Mouse (Mus musculus) skeletal muscle tissue, adult 2 months (tissue): ENCODE measurements around the gene Gm21983.

ENCODE experiments used
- DNase-seq: peaks from one replicate; pipeline ENCODE4 v3.0.0-alpha.2; 2012; ENCODE audit warnings: low read depth, low spot score

Gm21983 gene

GRCm38 (mm10) chr7:27185986-27186385, 5.1 kb upstream of the Gm21983 start:
- no peak for DNase-seq

DNA sequence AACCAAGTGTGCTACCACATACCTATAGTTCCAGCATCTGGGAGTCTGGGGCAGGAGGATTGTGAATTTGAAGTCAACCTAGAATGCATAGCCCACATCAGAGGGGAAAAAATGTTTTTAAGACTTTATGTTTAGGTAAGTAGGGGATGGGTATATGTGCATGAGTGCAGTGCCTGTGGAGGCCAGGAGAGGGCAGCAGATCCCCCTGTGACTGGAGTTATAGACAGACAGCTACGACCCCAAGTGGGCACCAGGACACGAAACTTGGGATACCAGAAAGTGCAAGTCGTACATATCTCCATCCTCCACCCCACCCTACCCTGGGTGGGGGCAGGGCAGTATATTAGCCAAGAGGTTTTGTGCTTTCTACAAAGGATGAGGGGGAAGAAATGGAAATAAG, 4.1 kb upstream of the Gm21983 start:
- no peak for DNase-seq

GRCm38 (mm10) chr7:27182498-27182897, 1.6 kb upstream of the Gm21983 start:
- DNase-seq, result no peak

DNA sequence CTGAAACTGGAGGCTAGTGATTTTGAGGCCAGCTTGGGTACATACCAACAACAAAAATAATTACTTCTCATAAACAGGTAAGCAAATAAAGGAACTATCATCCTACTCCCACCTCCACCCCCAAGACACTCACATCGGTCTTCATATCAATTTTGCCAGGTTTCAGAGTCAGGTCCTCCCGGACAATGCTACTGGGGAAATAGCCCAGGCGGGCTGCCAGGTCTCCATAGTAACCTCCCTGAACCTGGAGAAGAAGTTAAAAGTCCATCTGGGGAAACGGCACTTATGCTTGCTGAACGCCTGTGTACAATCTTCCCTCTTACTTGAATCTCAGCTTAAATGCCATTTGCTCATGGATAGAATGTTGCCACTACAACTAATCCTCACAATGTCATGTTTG, 850 bp downstream of the Gm21983 start:
- DNase-seq, result no peak

DNA sequence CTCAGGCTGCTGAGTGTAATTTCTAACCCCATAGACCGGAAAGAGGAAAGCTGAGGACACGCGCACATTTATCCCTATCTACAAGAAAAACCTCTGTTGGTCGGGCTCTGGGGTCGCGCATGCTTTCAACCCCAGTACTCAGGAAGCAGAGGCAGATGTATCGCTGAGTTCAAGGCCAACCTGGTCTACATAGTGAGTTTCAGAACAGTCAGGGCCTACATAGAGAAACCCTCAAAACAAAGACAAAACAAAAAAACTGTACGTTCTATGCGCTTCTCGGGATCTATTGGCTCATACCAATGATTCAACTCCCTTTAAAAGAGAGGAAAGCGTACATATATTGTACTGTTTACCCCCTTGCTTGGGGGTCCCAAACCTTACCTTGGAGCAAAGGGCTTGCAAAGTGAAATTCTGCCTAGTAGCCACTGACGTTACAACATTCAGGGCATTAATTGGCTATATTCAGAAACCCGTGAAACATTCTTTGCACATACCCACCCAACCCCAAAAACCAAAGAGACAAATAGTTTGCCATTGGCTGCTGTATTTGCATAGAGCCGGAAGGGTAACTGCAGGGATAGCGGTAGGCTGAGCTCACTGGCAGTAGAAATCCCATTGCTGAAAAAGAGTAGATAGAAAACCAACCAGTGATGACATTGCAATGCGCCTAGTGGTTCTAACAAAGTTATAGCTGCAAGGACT, 1.5 kb downstream of the Gm21983 start:
- DNase-seq, result no peak

GRCm38 (mm10) chr7:27178324-27179216, 2.3 kb downstream of the Gm21983 start, which contains the start of gene Rab4b:
Gene Rab4b (minus strand): TSS chr7:27178896.
- DNase-seq, result peak; percentile 99

DNA sequence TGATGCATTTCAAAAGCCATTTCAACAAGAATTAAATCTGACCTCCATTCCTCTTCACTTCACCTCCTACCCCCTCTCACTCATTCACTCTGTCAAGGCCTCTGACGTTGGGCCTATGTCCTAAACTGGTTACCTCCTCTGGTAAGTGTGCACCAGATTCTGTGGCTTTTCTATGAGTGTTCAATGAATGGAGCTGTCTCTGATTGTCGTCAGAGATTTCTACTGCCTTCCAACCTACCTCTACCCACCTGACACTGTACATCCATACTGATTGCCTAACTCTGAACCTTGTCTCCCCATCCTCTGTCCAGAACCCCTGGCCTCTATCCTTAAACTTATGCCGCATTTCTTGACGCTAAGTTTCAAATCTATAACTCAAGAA, 3.0 kb downstream of the Gm21983 start:
- no peak for DNase-seq

DNA sequence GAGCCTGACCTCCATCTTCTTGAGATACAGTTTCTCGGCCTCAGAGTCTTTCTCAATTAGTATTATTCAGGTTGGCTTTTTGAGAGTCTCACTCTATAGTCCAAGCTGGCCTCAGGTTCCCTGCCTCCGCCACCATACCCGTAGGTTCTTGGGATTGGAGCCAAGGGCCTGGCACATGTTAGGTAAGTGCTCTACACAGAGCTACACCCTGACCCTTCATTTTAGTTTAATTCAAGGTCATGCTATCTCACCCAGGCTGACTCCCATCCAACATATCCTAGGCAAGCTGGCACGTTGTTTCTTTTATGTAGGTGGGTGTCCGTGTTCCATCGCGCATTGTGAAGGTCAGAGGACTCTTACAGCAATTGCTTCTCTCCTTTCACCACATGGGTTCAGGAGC, 6.0 kb downstream of the Gm21983 start:
- no peak for DNase-seq

DNA sequence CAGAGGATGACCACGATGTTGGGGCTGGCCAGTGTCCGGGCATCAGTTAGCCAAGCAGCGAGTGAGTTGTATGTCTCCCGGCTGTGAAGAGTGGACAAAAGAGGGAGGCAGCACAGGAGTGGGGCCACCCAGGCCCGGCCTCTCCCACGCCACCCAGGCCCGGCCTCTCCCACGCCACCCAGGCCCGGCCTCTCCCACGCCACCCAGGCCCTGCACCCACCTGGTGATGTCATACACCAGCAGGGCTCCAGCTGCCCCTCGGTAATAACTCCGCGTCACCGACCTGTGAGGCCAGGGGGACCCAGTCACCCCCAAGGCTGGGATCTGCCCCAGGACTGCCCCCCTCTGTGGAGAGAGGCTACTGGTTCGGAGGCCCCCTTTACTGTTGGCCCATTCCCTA, 6.4 kb downstream of the Gm21983 start:
- DNase-seq, result no peak

GRCm38 (mm10) chr7:27170981-27171380, 9.9 kb downstream of the Gm21983 start:
- DNase-seq, result no peak

GRCm38 (mm10) chr7:27168371-27168770, 12.5 kb downstream of the Gm21983 start:
- DNase-seq, result no peak

DNA sequence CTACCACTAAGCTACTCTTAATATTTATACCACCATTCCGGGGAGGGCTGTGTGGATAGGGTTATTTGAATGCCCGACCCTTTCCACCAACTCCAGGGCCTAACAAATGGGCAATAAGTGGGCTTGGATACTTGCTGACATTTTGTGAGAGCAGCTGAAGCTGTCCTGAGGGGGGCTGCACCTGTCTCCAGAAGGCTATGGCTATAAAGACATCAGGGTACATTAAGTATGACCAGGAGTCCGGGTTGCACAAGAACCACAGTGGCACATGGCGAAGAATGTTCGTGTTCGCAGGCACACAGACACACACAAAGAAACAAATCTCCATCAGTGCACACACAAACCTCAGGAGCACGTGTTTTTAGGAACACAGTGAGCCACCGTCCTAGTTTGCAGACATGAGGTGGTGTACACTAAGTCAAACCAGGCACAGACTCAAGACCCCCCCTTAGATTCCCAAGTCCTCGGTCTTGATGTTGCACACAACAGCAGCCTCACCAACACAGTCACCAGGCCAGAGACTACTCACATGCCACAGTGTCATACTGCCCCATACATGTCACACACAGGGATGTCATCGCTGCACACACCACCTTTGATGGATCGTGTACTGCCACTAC, 13.3 kb downstream of the Gm21983 start:
- no peak for DNase-seq

- peak; percentile 98 for DNase-seq
Observed at GRCm38 (mm10) chr7:27166614-27167474, 14.0 kb downstream of the Gm21983 start, which contains the start of gene Egln2. Gene Egln2 (minus strand): TSS chr7:27166802.

GRCm38 (mm10) chr7:27166229-27166613, 14.7 kb downstream of the Gm21983 start:
- DNase-seq, result peak; percentile 91

DNA sequence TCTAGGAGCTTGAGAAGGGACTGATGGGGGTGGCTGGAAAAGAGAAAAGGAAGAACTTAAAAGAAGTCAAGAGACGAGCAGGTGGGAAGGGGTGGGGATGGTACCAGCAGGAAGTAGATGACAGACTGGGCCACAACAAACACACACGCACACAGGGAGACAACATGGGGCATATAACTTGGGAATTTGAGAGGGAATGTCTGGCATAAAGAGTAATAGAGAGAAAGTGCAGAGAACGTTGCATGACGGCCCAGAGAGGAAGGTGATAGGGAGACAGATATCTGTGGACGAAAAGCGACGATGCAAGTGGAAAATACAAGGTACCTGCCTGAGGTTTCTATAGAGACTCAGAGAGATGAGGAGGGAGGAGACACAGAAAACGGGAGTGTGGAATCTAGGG, 15.2 kb downstream of the Gm21983 start:
- DNase-seq, result no peak

DNA sequence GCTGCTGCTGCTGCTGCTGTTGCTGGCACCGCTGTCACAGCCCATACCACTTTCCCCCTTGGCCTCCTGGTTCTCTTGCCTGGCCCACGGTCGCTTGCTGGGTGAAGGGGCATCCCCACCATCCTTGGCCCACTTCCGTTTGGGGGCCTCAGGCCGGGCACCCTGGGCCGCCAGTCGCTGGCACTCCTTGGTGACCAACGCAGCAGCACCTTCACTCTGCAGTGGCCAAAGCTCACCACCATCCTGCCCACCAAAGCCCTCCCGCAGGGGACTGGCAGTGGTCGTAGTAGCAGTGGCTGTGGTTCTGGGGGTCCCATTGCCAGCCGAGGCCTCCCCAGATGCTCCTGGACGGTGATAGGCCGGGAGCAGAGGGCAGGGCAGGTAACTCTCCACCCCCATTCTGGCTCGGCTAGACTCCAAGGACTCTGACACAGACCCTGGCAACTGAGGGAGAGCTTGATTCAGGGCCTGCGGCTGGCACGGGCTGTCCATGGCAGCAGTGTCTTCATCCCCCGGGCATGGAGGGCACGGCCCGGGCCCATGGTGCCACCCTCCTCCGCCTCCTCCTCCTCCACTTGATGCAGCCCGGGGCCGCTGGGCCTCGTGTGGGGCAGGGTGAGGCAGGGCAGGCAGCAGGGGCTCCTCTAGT, 15.8 kb downstream of the Gm21983 start:
- peak; percentile 70 for DNase-seq

- no peak for DNase-seq
Observed at GRCm38 (mm10) chr7:27164112-27164947, 16.6 kb downstream of the Gm21983 start.

DNA sequence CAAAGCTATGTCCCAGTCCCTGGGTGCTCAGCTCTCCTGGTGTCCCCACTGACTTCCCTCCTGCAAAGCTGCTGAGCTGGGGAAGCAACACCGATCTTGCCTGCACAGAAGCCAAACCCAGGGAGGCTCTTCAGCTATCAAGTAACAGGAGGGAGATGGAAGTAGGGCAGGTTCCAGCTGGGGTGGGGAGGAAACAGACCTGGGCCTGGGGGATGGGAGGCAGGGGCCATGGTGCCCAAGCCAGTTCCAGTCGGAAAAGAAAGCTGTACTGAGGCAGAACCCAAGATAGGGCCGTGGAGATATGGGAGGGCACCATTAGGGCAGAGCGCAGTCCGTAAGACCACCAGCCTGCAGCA, 17.5 kb downstream of the Gm21983 start:
- peak; percentile 71 for DNase-seq

DNA sequence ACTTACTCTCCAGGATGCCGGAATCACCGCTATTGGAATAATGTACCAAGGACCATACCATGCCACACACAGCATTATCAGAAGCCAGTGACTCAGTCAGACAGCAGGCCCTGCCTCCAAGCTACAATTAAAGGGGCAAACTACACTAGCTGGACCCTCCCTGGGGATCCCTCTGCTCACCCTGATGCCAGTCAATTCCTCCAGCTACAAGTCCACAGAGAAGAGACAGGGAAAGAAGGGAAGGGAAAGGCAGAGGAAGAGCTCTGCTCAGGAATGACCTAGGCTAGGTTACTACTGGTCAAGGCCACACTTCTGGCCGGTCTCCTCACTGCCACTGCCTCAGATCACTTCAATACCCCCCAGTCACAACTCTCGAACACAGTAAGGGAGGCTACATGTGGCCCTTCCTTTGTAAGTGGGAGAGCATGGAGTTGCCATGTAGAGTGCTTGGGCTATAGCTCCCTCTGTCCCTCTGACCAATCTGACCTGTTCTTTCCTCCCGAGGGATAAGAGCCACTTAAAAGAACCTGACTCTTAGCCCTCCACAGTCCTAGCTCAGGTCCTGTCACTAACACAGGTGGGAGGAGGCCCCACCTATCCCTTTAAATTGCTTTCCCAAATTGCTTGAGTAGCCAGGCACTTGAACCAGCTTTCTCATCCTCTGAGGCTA, 18.0 kb downstream of the Gm21983 start:
- DNase-seq, result no peak

GRCm38 (mm10) chr7:27161744-27162143, 19.1 kb downstream of the Gm21983 start:
- DNase-seq, result no peak
